Mouse (Mus musculus) ovary, postnatal 10 days (tissue): Measurements from ENCODE around the gene Mgat5.
A peak's percentile ranks its signal among the peaks of the same experiment; 100 is the strongest.

Source experiments
- DNase-seq: peaks from one replicate; pipeline ENCODE4 v3.0.0; 2022; ENCODE audit warnings: low spot score

The Mgat5 gene

DNA sequence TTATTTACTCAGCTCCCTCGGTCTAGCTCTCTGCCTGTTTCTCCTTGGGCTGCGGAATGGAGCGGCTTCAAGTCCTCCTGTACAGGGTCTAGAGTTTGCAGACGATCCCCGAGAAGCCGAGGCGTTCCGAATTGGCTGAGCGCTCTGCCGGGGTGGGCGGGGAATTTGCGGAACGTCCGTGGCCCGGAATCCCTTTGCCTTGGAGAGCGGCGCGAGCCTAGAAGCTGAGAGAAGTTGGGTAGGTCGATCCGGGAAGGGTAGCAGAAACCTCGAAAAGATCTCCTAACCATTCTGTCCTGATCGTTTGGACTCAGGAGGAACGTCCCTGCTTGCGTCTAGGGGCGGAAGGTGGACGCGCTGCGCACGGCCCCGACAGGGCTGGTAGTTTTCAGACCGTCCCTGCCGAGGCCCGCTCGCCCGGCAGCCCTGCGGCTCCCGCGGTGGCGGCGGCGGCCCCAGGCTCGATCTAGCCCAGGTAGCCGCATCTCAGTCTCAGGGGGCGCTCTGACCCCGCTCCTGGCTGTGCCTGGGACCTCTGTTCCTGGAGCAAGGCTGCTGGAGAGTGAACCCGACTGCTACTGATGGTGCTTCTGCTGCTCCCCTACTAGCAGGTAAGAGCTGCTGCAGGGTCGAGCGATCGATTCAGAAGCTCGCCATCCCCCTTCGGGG lies at the start of gene Mgat5:
Mgat5 (plus strand) TSS at position 199 of the 669 bp plus-strand sequence.
- peak; percentile 82 for DNase-seq

DNA sequence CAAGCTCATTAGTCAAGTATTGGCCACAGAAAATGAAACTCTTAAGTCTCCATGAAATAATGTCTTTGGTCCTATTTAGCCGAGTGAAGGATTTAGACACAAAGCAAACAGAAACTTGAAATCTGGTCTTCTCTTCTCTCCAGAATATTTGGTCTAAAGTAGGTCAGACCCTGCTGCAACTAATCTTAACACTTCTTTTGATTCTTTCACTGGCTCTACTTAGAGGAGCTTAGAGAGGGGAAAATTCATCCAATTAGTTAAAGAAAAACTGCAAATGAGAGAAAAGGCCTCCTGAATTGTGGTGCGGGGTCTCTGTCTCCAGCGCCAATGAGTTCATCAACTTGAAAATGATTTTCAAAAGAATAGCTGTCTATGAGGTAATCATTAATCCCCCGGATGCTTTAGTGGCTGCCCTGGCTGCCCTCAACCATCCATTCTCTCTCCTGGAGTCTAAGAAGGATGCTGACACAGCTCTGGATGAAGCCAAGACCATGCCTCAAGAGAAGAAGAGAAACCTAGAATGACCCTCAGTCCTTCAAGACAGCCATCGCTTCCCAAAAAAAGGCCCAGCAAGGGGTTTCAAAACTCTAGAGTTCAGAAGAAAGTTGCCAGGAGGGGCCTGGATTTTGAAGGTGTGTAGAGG lies 44.6 kb upstream of the Mgat5 start:
- no peak for DNase-seq

DNA sequence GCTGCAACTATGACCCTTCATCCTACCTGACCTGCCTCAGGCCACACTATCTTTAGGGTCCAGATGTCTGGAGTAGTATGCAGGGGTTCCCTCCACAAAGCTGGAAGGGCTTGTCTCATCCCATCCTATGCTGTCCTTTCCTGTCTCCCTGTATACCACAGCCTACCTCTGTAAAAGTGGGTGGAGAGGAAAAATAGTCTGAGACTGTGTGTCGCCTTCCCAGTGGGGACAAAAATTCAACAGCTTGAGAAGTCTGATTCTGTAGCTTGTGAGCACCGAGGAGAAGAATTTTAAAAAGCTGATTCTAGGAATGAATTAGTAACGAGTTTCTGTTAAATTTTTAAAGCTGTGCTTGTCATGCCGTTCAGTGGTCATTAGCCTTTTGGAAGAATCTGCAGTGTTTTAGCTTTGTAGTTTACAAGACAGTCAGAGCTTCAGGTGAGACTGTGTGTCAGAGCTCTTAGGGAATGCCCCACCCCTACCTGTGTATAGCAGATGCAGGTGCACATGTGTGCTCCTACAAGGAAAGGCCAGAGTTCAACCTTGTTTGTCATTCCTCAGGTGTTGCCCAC lies 40.1 kb upstream of the Mgat5 start:
- no peak for DNase-seq

DNA sequence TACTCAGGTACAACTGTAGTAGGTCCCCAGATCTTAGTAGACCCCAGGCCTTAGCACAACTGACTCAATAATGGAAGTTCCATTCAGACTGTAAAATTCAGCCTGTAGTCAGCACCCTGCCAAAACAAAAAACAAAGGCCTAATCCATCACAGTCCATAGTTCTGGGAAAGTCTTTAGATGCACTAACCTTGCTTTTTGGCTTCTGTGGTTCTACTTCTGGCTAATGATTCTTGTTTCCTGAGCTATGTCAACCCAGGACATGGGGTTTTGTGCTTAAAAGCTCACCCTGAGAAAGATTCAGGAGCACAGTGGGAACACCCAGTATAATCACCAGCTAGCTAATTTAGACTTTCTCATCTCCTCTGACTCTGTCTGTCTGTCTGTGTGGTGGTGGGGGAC lies 38.3 kb upstream of the Mgat5 start:
- DNase-seq = no peak

DNA sequence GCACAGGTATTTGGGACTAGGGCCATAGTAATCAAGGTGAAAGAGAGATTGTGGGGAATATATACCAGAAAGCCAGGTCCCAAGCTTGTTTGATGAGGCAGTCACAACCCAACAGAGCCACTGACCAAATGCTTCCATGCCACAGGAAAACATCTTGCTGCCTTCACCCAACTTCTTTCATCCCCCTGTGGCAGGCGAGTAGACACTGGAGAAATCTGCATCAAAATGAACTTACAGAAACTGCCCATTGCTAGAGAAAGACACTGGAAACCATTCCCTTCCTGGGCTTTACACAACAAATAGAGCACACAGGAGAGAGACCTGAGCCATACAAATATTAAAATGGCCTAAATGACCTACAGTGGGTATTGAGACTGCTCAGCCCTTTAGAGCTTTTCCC lies 37.2 kb upstream of the Mgat5 start:
- no peak for DNase-seq

DNA sequence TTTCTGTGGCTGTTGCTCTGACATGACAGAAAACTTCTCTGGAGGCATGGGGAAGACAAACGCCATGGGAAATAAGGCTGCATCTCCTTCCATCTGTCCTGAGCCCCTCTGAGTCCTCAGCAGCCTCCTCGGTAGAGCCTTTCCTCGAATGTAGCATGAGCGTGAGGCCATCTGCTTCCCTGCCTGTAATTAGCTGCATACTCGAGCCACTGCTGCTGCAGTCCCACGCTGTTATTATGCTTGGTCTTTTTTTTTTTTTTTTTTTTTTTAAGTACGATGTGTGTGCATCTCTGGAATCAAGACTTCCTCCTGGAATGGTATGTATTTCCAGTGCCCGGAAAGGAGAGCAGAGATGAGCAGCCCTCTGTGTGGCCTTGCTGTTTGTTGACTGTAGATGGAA lies 36.6 kb upstream of the Mgat5 start:
- DNase-seq = no peak

DNA sequence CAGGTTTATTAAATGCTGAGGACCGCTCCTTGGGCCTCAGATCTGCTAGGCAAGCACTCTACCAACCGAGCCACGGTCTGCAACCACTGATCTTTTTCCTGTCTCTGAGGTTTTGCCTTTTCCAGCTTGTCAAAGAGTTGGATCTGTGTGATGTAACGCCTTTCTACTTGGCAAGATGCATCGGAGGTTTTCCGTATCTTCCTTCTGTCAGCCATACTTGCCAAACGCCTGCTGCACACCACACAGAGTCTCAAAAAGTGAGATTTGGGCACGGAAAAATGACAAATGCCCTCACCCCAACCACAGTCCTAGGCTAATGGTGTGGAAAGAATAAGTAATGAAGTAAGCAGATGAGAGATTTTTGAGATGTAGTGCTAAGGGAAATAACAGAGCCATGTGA lies 35.3 kb upstream of the Mgat5 start:
- no peak for DNase-seq

DNA sequence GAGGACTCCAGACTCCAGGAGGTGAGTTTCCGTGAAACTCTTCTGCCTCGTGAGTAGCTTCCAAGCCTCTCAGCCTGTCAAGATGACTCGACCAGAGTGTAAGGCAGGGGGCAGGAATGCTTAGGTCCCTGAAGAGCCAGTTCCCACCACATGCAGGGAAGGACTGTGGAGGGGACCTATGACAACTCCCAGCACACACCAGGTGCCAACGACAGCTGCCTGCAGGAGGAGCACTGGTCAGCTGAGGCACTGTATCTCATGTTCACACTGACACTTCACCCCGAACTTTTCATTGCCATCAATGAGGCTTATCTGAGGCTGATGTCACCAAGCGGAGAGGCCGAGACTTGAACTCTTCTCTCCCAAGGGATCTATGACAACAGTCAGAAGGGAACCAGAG lies 33.5 kb upstream of the Mgat5 start:
- DNase-seq = no peak

DNA sequence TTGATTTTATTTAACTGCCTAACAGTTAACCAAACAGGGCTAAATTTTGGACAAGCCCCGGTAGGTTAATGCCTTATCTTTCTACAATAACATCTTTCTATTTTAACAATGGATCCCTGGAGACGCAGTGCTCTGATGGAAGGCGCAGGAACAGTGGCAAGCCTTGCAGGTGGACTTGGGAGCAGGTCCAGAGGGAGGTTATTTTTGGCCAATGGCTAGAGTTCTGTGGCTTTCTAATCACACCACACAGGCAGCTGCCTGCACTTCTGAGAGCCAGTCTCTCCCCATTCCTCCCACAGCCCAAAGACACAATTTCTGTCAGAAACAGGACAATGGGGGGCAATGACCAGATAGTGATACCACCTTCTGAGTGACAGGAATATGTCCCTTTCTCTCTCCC lies 31.4 kb upstream of the Mgat5 start:
- DNase-seq = no peak

DNA sequence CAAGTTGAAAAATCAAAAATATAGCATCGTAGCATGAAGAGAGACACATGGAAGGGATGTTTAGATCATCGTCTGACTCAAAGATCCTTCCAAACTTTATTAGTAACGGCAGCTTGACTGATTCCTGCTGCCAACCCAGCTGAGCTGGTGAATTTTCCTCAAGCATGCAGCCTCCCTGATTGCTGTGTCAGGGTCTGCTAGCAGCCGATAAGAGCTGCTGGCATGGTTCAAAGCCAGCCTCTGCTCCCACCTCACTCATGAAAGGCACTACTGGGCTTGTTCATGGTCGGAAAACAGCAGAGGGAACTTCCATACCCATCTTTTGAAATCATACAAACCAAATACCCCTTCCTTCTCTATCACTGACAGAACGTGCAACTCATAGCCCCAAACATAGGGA lies 12.4 kb upstream of the Mgat5 start:
- no peak for DNase-seq

DNA sequence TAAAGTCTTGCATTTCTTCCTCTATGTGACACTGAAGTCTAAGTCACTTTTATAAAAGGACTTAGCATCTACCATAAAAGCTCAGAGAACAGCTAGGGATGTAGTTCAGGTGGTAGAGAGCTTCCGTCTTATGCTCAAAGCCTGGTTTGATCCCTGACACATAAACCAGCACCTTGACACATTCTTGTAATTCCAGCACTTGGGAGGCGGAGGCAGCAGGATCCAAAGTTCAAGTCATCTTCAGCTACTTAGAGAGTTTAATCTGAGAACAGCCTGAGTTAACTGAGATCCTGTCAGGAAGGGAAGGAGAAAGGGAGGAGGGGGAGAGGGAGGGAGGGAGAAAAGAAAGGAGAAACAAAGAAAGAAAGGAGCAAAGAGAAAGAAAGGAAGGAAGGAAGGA lies 5.6 kb upstream of the Mgat5 start:
- DNase-seq = no peak

DNA sequence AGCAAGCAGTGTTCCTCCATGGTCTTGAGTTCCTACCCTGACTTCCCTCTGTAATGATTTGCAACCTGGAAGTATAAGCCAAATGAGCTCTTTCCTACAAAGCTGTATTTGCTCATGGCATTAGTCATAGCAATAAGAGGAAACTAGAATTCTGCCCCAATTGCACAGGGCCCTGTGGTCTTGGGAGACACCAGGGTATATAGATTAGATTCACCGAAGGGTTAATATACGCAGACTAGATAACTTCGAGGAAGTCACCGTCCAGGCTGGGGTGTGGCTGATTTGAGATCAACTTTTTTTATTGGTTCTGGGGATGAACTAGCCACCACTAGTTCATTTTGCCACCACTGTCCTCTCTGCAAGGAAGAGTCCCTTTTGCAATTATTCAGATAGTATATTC lies 2.5 kb upstream of the Mgat5 start:
- no peak for DNase-seq

DNA sequence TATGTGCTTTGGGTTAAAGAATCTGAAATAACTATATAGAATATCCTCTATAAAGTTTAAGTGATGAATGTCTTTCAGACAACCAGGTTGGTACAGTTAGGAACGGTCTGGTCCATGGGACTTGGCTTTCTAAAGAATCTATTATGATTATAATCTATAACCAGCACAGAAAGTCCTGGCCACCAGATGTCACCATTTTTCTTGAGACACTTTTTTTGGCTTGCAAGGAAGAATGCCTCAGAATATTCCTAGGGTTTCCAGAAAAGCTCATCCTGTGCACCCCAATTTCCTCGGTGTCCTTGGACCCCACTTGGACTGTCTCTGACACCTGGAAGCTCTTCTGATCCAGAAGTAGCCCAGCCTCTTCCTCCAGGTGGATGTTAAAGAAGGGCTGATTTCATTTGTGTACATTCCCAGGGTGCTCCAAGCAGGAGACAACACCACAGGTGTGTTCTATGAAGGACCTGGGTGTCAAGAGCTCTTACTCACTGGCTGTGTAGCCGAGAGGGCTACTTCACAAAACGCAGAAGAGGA lies 1.5 kb upstream of the Mgat5 start:
- DNase-seq = no peak

DNA sequence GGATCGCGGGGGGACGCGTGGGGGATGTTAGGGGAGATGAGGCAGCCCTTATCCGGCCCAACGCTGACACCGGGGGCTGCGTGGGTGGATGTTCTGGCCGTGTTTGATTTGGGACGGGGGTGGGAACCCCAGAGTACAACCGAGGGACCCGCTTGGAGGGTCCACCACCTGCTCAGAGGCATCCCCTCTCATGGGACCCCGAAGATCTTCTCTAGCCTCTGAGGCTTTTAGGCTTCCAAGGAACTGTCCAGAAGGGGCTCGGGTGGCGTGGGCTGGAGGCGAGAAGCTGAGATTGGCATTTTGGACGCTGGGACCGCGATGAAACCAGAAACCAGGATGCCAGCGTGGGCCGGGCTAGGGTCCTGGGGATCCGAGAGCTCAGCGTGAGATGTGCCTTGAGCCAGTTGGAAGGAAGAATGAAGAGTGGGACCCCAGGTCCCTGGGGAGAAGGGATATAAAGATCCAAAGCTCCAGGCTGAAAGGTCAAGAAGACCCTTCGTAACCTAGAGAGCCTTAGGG lies 745 bp downstream of the Mgat5 start:
- DNase-seq = no peak

DNA sequence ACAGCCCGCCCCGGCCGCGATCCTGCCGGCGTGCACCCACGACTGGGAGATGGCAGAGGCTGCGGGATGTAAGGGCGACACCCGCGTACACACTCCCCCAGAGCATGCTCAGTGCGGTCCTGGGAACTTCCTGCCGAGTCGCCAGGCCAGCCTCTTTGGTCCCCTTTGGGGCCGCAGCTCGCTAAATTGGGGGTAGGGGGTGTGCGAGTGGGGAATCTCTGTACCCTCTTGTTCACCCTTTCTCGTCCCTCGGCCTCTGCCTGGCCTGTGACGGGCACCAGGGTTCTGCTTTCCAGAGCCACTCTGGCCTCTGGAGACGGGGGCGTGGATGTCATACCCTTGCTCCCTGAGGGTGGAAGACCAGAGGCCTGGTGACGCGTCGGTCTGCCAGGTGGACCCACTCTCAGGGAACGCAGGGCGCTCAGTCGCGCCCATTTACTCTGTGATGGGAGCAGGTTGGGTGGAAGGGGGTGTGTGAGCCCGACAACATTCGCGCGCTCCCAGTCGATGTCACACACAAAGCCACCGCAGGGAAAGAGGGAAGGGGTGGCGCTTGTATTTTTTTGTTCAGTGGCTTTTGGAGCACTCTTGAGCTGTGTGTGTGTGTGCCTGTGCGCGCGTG lies 1.3 kb downstream of the Mgat5 start:
- DNase-seq = peak; percentile 10

DNA sequence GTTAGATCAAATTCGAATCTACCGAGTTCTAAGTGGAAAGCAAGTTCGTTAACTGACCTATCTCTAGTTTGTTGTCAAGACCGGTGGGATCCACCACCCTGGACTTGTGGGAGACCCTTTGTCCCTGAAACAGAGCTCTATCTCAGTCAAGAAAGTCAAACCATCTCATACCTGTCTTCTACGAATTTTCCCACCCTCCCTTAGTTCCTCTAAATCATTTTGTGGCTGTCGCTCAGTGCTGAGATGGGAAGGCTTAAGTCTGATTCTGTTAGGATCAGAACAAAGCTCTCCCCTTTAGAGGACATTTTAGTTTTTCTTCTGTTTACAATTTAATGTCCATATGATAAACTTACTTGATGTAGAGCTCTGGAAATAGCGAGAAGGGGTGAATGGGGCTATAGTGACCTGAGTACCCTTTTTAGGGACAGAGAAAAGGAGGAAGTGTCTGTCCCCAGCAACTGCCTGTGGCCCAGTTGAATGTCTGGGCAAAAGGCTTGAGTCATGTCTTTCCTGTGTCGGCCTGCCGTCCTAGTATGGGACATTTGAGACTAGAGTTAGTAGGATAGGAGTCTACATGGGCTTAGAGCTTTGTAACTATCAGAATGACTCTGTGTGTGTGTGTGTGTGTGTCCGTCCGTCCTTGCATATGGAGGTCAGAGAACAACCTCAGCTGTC lies 2.2 kb downstream of the Mgat5 start:
- DNase-seq = no peak

DNA sequence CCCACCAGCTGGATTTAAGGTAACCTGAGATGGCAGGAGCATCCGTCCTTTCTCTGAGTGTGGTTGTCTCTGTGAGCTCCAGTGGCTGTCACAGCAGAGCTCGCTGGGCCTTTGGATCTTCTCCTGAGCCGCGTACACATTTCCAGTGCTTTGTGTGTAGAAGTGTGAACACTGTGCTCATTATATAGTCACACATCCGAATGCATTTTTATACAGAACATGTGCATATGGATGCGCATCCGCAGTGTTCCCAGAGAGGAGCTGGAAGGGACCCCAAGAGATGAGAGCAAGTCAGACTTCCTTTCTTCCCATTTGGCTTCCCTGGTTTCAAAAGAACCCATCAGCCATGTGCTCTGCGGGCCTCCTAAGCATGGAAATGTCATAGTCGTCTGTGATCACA lies 3.4 kb downstream of the Mgat5 start:
- DNase-seq = no peak

DNA sequence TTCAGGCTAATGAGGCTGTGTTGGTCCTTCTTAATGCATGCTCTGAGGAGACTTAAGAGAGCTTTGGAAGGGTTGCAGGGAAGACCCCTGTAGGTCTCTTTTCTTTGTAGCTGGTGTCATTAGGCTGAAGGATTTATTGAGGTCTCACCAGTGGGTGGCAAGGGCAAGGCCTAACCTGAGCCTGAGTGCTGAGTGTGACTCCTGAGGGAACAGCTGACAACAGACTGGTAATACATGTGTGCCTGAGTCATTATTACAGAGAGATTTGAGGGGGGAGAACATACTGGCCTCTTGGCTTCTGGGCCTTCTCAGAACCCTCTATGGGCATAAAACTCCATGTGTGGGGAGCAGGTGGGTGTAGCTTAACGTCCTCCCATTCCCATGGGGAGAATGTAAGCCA lies 8.0 kb downstream of the Mgat5 start:
- DNase-seq = no peak

DNA sequence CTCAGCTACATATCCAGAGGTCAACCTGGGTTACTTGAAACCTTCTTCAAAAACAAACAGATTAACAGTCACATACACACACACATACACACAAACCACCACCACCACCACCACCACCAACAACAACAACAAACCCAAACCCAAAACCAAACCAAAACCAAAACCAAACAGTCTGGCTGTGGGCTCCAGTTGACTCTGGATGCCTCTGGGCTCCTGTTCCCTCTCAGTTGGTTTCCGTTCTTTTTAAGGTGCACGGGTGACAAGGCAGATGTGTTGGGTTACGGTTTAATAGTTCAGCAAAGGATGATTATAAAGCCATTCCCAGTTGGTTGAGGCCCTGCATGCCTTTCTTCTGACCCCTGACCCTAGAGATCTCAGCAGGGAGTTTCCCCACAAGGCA lies 8.6 kb downstream of the Mgat5 start:
- DNase-seq = no peak

DNA sequence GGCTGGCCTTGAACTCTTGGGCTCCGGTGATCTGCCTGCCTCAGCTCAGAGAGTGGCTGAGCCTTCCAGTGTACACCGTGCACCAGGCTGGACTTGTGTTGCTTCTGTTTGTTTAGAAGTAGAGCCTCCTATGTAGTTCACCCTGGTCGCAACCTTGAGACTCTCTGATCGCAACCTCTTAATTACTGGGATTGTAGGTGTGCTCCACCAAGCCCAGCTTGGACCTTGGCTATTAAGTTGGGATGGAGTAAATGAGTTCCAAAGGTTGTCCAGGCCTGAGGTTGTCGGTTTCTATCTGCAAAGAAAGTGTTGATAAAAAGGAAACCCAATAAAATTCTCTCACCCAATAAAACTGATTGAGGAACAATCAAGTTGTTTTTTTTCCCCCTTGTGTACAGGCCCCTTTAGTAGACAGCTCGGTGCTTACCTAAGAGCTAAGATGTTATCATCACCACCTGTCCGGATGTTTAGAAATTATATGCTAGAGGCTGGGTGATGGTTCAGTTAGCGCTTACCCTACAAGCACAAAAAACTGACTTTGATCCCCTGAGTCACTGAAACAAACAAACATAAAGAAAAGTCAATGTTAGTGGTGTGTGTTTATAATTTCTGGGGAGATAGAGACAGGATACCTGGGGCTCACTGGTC lies 9.9 kb downstream of the Mgat5 start:
- DNase-seq = no peak

DNA sequence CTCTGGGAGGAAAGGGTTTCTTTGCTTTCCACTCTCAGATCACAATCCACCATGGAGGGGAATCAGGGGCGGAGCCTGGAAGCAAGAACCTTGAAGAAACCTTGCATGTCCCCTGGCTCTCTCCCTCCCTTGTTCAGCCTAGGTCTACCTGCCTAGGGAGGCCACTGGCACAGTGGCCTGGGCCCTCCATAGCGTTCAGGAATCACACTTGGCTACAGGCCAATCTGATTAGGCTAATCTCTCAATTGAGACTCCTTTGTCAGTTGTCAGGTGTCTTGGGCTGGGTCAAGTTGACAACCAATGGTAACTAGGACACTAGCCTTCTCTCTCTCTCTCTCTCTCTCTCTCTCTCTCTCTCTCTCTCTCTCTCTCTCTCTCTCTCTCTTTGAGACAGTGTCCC lies 12.2 kb downstream of the Mgat5 start:
- no peak for DNase-seq

DNA sequence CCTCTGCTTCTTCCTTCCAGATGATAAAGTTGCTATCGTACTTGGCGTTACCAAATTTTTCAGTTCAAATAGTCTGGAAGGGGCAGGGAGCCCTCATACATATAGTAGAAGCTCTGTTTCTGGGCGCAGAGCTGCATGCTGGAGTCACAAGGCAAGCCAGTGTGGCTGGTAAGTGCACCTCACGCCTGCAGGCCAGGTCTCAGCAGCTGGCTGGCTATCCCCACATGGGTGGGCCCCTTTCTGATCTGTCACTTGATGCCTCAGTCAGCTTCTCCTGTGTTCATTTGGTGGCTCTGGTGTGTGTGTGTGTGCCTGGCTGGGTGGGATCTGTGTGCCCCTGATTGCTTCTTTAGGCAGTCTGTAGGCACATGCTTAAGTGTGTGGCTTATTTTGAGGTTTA lies 12.8 kb downstream of the Mgat5 start:
- no peak for DNase-seq
